ENCODE assay signal across 12 mouse cellular contexts in genomic region chr1:93731103-93731502, GRCm38 (mm10). TPM values are rescaled to one million over a fixed set of nuclear protein-coding genes. Genes with fewer than 3 reads are reported as not detected.
DNase-seq lines count a peak whose midpoint lies in the region; ATAC-seq and TF ChIP-seq lines count a peak whose summit lies in the region.
"Had no signal": no experiment of that assay in that cellular context is flagged by ENCODE, and none has a peak within 500 bp of the region (broad histone marks: within the 10 kb centered on the region; RNA-seq: fewer than 3 reads in every experiment).

No protein-coding gene starts in this region.

- H3K4me2 ChIP-seq in hindbrain, postnatal 0 days (ENCODE audit: low read depth, low read length) = no peak overlapping the region
- no peak overlapping the region; the same call in 1 of the 2 replicates for H3K4me2 ChIP-seq in hindbrain, embryonic 14.5 days (replicated peaks)
- H3K4me2 ChIP-seq in intestine, embryonic 14.5 days (ENCODE audit: low read length) = no peak overlapping the region
- H3K4me2 ChIP-seq in midbrain, embryonic 13.5 days (replicated peaks) = no peak overlapping the region

- 77% methylated on average over 5 of the region's 5 CpGs for WGBS in heart, adult 2 months
- WGBS in hindbrain, postnatal 0 days = 83% methylated on average over 5 of the region's 5 CpGs
- WGBS in hindbrain, embryonic 14.5 days = 87% methylated on average over 5 of the region's 5 CpGs
- WGBS in intestine, embryonic 14.5 days = 92% methylated on average over 5 of the region's 5 CpGs
- 90% methylated on average over 5 of the region's 5 CpGs for WGBS in midbrain, embryonic 13.5 days

- H3K79me2 ChIP-seq in heart, adult 2 months (replicated peaks; ENCODE audit: control insufficient read depth, insufficient read depth, low read length) = no peaks in the 10 kb centered on the region; the same call in 1 of the 2 replicates

- intact Hi-C loops in heart, adult 2 months (cut with DNase I) = no loop called here

- TF ChIP-seq EP300 in heart, adult 2 months (IDR thresholded peaks at IDR 0.05; ENCODE audit: insufficient read depth, low read depth, low read length) = no peak

- peak; percentile 21 for ATAC-seq in hindbrain, postnatal 0 days
- no peak for ATAC-seq in hindbrain, embryonic 14.5 days (ENCODE audit: low FRiP score)
- 0 out of 2 replicates have a peak, but pooled peaks have one; percentile 30 for ATAC-seq in intestine, embryonic 14.5 days (replicated peaks; ENCODE audit: low FRiP score, low TSS enrichment, low read depth)
- ATAC-seq in midbrain, embryonic 13.5 days = peak; percentile 34; the same call in 1 of the 2 replicates
- ATAC-seq: inflammation-experienced regulatory T-cells, adult 6 months had no signal

- H3K4me3 ChIP-seq in heart, adult 2 months = peak overlapping the region; percentile 35; the same call in 1 of the 2 replicates
- H3K4me3 ChIP-seq in hindbrain, postnatal 0 days (ENCODE audit: low read length) = no peak overlapping the region
- H3K4me3 ChIP-seq in hindbrain, embryonic 14.5 days (replicated peaks; ENCODE audit: low read length) = no peak overlapping the region
- H3K4me3 ChIP-seq in intestine, embryonic 14.5 days (ENCODE audit: low read depth, low read length) = no peak overlapping the region
- H3K4me3 ChIP-seq in midbrain, embryonic 13.5 days (replicated peaks) = no peak overlapping the region

- TF ChIP-seq CTCF in heart, adult 2 months (IDR thresholded peaks at IDR 0.05) = no peak
- TF ChIP-seq CTCF in hindbrain, postnatal 0 days (IDR thresholded peaks at IDR 0.05; ENCODE audit: low read depth) = no peak

- no peaks in the 10 kb centered on the region for H3K27me3 ChIP-seq in heart, adult 2 months (ENCODE audit: control insufficient read depth, insufficient read depth, low read length)
- H3K27me3 ChIP-seq in hindbrain, postnatal 0 days (ENCODE audit: insufficient read depth, low read length) = no peaks in the 10 kb centered on the region
- no peaks in the 10 kb centered on the region for H3K27me3 ChIP-seq in hindbrain, embryonic 14.5 days (ENCODE audit: control insufficient read depth, insufficient read depth, low read length)
- no peaks in the 10 kb centered on the region for H3K27me3 ChIP-seq in intestine, embryonic 14.5 days (replicated peaks; ENCODE audit: control insufficient read depth, insufficient read depth, low read length)
- H3K27me3 ChIP-seq in midbrain, embryonic 13.5 days = no peaks in the 10 kb centered on the region

- H3K36me3 ChIP-seq in heart, adult 2 months (ENCODE audit: control insufficient read depth, insufficient read depth, low read length) = no peaks in the 10 kb centered on the region
- no peaks in the 10 kb centered on the region for H3K36me3 ChIP-seq in hindbrain, postnatal 0 days (ENCODE audit: insufficient read depth, low read length)
- H3K36me3 ChIP-seq in hindbrain, embryonic 14.5 days (replicated peaks; ENCODE audit: control insufficient read depth, insufficient read depth) = no peaks in the 10 kb centered on the region
- H3K36me3 ChIP-seq in intestine, embryonic 14.5 days (ENCODE audit: control insufficient read depth, insufficient read depth, low read length) = no peaks in the 10 kb centered on the region
- H3K36me3 ChIP-seq in midbrain, embryonic 13.5 days = no peaks in the 10 kb centered on the region

- peaks cover 4% of the 10 kb centered on the region; the same call in 1 of the 2 replicates for H3K4me1 ChIP-seq in heart, adult 2 months (ENCODE audit: control insufficient read depth, insufficient read depth, low read length)
- H3K4me1 ChIP-seq in hindbrain, postnatal 0 days (ENCODE audit: insufficient read depth, low read length) = 0 out of 2 replicates have a peak, but pooled peaks cover 3% of the 10 kb centered on the region
- H3K4me1 ChIP-seq in hindbrain, embryonic 14.5 days (replicated peaks; ENCODE audit: control insufficient read depth, insufficient read depth, low read length) = peaks cover 8% of the 10 kb centered on the region
- H3K4me1 ChIP-seq in intestine, embryonic 14.5 days (replicated peaks; ENCODE audit: control insufficient read depth, insufficient read depth, low read length) = no peaks in the 10 kb centered on the region
- H3K4me1 ChIP-seq in midbrain, embryonic 13.5 days (replicated peaks) = peaks cover 14% of the 10 kb centered on the region

- no peak overlapping the region; the same call in 1 of the 2 replicates for H3K27ac ChIP-seq in heart, adult 2 months
- peak overlapping the region; percentile 46; the same call in 1 of the 2 replicates for H3K27ac ChIP-seq in hindbrain, postnatal 0 days
- no peak overlapping the region for H3K27ac ChIP-seq in hindbrain, embryonic 14.5 days
- H3K27ac ChIP-seq in intestine, embryonic 14.5 days (ENCODE audit: low read depth) = no peak overlapping the region
- no peak overlapping the region for H3K27ac ChIP-seq in midbrain, embryonic 13.5 days
- H3K27ac ChIP-seq: stomach, postnatal 0 days had no signal

- H3K9ac ChIP-seq in heart, adult 2 months (ENCODE audit: low read depth, low read length) = no peak overlapping the region
- H3K9ac ChIP-seq in hindbrain, postnatal 0 days (replicated peaks; ENCODE audit: low read length) = no peak overlapping the region
- H3K9ac ChIP-seq in hindbrain, embryonic 14.5 days = no peak overlapping the region
- H3K9ac ChIP-seq in intestine, embryonic 14.5 days (ENCODE audit: low read length) = no peak overlapping the region
- H3K9ac ChIP-seq in midbrain, embryonic 13.5 days (replicated peaks) = no peak overlapping the region

- TF ChIP-seq POLR2A in heart, adult 2 months (IDR thresholded peaks at IDR 0.05; ENCODE audit: insufficient read depth, low read depth, low read length) = no peak

- H3K9me3 ChIP-seq in hindbrain, postnatal 0 days (ENCODE audit: low read length) = no peaks in the 10 kb centered on the region
- H3K9me3 ChIP-seq in hindbrain, embryonic 14.5 days (ENCODE audit: control insufficient read depth, low read length) = no peaks in the 10 kb centered on the region
- H3K9me3 ChIP-seq in intestine, embryonic 14.5 days (ENCODE audit: control insufficient read depth, low read length) = no peaks in the 10 kb centered on the region
- H3K9me3 ChIP-seq in midbrain, embryonic 13.5 days = no peaks in the 10 kb centered on the region

- no peak for DNase-seq in heart, adult 2 months
- no peak for DNase-seq in heart, postnatal 4 days
- no peak for DNase-seq in hindbrain, postnatal 0 days (ENCODE audit: low spot score)
- DNase-seq in hindbrain, embryonic 14.5 days (ENCODE audit: low spot score) = no peak
- DNase-seq in intestine, embryonic 14.5 days (ENCODE audit: low spot score) = no peak
- no peak for DNase-seq in spleen, adult 18-20 months
- DNase-seq: liver; lung, postnatal 10 days had no signal

RNA-seq across cellular contexts. Expression of gene Atg4b, which starts 20.2 kb away (rescaled TPM):
- total RNA-seq in heart, adult 2 months (2021) = 10 to 100 TPM; 33.6 to 36.4 TPM
- 27.7 and 33.4 TPM in 2 replicates for polyA plus RNA-seq in heart, adult 2 months (2012; rRNA removed)
- total RNA-seq in heart, postnatal 4 days (2021) = 10 to 100 TPM; 48.0 to 51.4 TPM
- total RNA-seq in hindbrain, postnatal 0 days (2014; rRNA removed) = 51.1 and 75.8 TPM in 2 replicates
- 75.0 and 76.3 TPM in 2 replicates for polyA plus RNA-seq in hindbrain, postnatal 0 days (2015; fragmentation: Nextera tagmentation; extraction: Ambion mirVana)
- 89.3 and 91.7 TPM in 2 replicates for polyA plus RNA-seq in hindbrain, embryonic 14.5 days (2014; fragmentation: Nextera tagmentation; extraction: Ambion mirVana)
- polyA plus RNA-seq in intestine, embryonic 14.5 days (2014; fragmentation: Nextera tagmentation; extraction: Ambion mirVana) = 82.4 and 92.0 TPM in 2 replicates
- 107 and 109 TPM in 2 replicates for polyA plus RNA-seq in midbrain, embryonic 13.5 days (2015; fragmentation: Nextera tagmentation; extraction: Ambion mirVana)

RNA-seq across cellular contexts. Expression of gene Thap4, which starts 23.6 kb away (rescaled TPM):
- total RNA-seq in heart, adult 2 months (2021) = 10 to 100 TPM; 75.0 to 80.4 TPM
- polyA plus RNA-seq in heart, adult 2 months (2012; rRNA removed) = 69.0 and 76.9 TPM in 2 replicates
- 10 to 100 TPM; 68.7 to 72.6 TPM for total RNA-seq in heart, postnatal 4 days (2021)
- total RNA-seq in hindbrain, postnatal 0 days (2014; rRNA removed) = 41.5 and 58.7 TPM in 2 replicates
- polyA plus RNA-seq in hindbrain, postnatal 0 days (2015; fragmentation: Nextera tagmentation; extraction: Ambion mirVana) = 49.9 and 50.2 TPM in 2 replicates
- polyA plus RNA-seq in hindbrain, embryonic 14.5 days (2014; fragmentation: Nextera tagmentation; extraction: Ambion mirVana) = 40.6 and 42.8 TPM in 2 replicates
- polyA plus RNA-seq in intestine, embryonic 14.5 days (2014; fragmentation: Nextera tagmentation; extraction: Ambion mirVana) = 60.1 and 63.8 TPM in 2 replicates
- 41.7 and 49.2 TPM in 2 replicates for polyA plus RNA-seq in midbrain, embryonic 13.5 days (2015; fragmentation: Nextera tagmentation; extraction: Ambion mirVana)

RNA-seq across cellular contexts. Expression of gene Bok, which starts 45.6 kb away (rescaled TPM):
- 1 to 10 TPM; 3.0 to 3.1 TPM for total RNA-seq in heart, adult 2 months (2021)
- 5.9 and 9.0 TPM in 2 replicates for polyA plus RNA-seq in heart, adult 2 months (2012; rRNA removed)
- total RNA-seq in heart, postnatal 4 days (2021) = 10 to 100 TPM; 16.6 to 16.9 TPM
- total RNA-seq in hindbrain, postnatal 0 days (2014; rRNA removed) = 133 and 136 TPM in 2 replicates
- polyA plus RNA-seq in hindbrain, postnatal 0 days (2015; fragmentation: Nextera tagmentation; extraction: Ambion mirVana) = 97.6 and 103 TPM in 2 replicates
- polyA plus RNA-seq in hindbrain, embryonic 14.5 days (2014; fragmentation: Nextera tagmentation; extraction: Ambion mirVana) = 79.8 and 82.4 TPM in 2 replicates
- 46.5 and 51.3 TPM in 2 replicates for polyA plus RNA-seq in intestine, embryonic 14.5 days (2014; fragmentation: Nextera tagmentation; extraction: Ambion mirVana)
- polyA plus RNA-seq in midbrain, embryonic 13.5 days (2015; fragmentation: Nextera tagmentation; extraction: Ambion mirVana) = 59.1 and 61.2 TPM in 2 replicates
- total RNA-seq: monocyte, adult 5-6 weeks had no signal
- polyA plus RNA-seq: inflammation-experienced regulatory T-cells, adult 6 months had no signal
